Mouse (Mus musculus) gonadal fat pad, adult 2 months (tissue): ENCODE results near the gene Rnf185. TPM values are rescaled to one million over a fixed set of nuclear protein-coding genes. Genes with fewer than 3 reads are reported as not detected.

Experiments
- DNase-seq: peaks from one replicate; pipeline ENCODE4 v3.0.0-alpha.2; 2012; ENCODE audit warnings: low read depth
- polyA plus RNA-seq: library from polyadenylated mRNA; depleted of rRNA; stranded (reverse); fragments of >200 nt; gene quantifications from 2 replicates; pipeline ENCODE4 v1.2.3, GENCODE M21; 2012

Gene Rnf185
- polyA plus RNA-seq, 1 experiment, result 39.5 TPM

GRCm38 (mm10) chr11:3444875-3445274 is 7.3 kb downstream of the Rnf185 start:
- DNase-seq, result no peak

- no peak for DNase-seq
Observed at GRCm38 (mm10) chr11:3443091-3443490, 9.1 kb downstream of the Rnf185 start.

- DNase-seq, result no peak
Observed at GRCm38 (mm10) chr11:3442677-3443076, 9.5 kb downstream of the Rnf185 start.

- no peak for DNase-seq
Observed at GRCm38 (mm10) chr11:3441696-3442443, 10.3 kb downstream of the Rnf185 start.

GRCm38 (mm10) chr11:3437621-3438020 is 14.5 kb downstream of the Rnf185 start:
- no peak for DNase-seq

GRCm38 (mm10) chr11:3433809-3434208 is 18.4 kb downstream of the Rnf185 start:
- no peak for DNase-seq

- no peak for DNase-seq
Observed at GRCm38 (mm10) chr11:3431976-3432603, 20.1 kb downstream of the Rnf185 start.

GRCm38 (mm10) chr11:3431515-3431914 is 20.6 kb downstream of the Rnf185 start:
- no peak for DNase-seq

GRCm38 (mm10) chr11:3428632-3429031 is 23.5 kb downstream of the Rnf185 start:
- no peak for DNase-seq

- DNase-seq, result no peak
Observed at GRCm38 (mm10) chr11:3427697-3428230, 24.4 kb downstream of the Rnf185 start.

- no peak for DNase-seq
Observed at GRCm38 (mm10) chr11:3422242-3422641, 29.9 kb downstream of the Rnf185 start.

GRCm38 (mm10) chr11:3418741-3419140 is 33.4 kb downstream of the Rnf185 start:
- no peak for DNase-seq

GRCm38 (mm10) chr11:3417795-3418194 is 34.4 kb downstream of the Rnf185 start:
- DNase-seq, result no peak

- DNase-seq, result peak; percentile 79
Observed at GRCm38 (mm10) chr11:3416399-3416798, 35.8 kb downstream of the Rnf185 start.

GRCm38 (mm10) chr11:3412111-3412510 is 40.1 kb downstream of the Rnf185 start:
- DNase-seq, result no peak

- DNase-seq, result no peak
Observed at GRCm38 (mm10) chr11:3408997-3409732, 43.0 kb downstream of the Rnf185 start, which contains the start of gene Limk2. TSS of gene Limk2 (minus strand) at chr11:3409189.

- no peak for DNase-seq
Observed at GRCm38 (mm10) chr11:3408131-3408996, 43.8 kb downstream of the Rnf185 start.

GRCm38 (mm10) chr11:3404287-3405047 is 47.7 kb downstream of the Rnf185 start:
- DNase-seq, result no peak

GRCm38 (mm10) chr11:3403024-3403423 is 49.1 kb downstream of the Rnf185 start:
- no peak for DNase-seq

- no peak for DNase-seq
Observed at GRCm38 (mm10) chr11:3398318-3398717, 53.8 kb downstream of the Rnf185 start.

GRCm38 (mm10) chr11:3396562-3396961 is 55.6 kb downstream of the Rnf185 start:
- no peak for DNase-seq
